Mouse (Mus musculus): ENCODE results near the gene Supt7l.

Supt7l gene

GRCm38 (mm10) chr5:31489116-31489769, 38.4 kb downstream of the Supt7l start:
- no peak for DNase-seq

DNA sequence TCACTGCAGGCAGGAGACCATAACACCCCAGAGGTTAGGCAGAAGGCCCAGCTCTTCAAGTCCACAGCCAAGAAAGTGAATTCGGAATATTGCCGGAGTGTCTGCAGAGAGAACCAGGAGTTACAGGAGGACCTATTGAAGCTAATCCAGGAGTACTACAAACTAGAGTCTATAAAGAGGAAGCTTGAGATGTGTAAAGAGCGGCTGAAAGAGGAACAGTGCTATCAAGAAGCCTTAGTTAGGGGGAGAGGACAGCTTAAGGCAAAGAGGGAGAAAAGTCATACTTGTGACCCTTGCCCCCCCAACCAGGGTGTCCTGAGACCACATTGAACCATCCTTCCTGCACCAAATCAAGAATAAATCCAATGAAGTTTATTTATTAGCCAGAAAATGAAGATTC, 39.7 kb downstream of the Supt7l start:
- no peak for DNase-seq

DNA sequence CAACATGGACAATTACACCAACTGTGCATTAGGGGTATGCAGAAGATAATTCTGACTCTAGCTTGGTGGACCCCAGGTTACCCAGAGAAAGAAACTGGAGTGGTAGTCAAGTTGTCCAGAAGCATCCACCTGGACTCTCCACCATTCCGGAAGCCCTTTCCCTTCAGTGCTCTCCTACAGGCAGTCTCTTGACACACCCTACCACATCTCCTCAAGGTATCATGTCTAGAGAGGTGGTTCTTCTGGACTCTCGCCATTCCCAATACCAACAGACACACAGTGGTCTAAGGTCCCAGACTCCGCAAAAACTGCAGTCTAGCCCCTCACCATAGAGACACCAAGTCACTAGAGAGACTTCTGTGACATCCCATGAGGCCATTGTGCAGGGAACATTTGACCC, 42.2 kb downstream of the Supt7l start, which contains the start of gene 4930548H24Rik:
Gene 4930548H24Rik (plus strand): TSS at position 301 of the 400 bp plus-strand sequence.
- DNase-seq, result no peak

GRCm38 (mm10) chr5:31480536-31480935, 47.1 kb downstream of the Supt7l start:
- no peak for DNase-seq

- DNase-seq, result peak in 1 of 2 experiments; percentile 58
Observed at GRCm38 (mm10) chr5:31470334-31470733, 57.3 kb downstream of the Supt7l start.

GRCm38 (mm10) chr5:31469711-31470110, 57.9 kb downstream of the Supt7l start:
- no peak for DNase-seq

DNA sequence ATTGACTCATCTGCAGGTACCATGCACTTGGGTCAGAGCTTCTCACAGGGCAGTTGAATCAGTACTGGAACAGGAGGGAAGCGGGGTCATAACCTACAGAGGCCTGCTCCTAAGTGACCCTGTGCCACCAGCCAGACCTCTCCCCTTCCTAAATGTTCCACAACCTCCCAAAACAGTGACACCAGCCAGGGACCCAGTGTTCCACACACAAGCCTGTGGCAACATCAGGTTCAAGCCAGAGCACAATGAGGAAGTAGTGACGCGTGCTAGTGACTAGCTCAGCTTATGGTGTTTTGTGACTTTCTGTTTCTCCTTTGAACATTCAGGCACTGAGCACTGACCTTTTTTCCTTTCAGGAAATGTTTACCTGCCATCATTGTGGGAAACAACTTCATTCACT, 59.8 kb downstream of the Supt7l start:
- DNase-seq, result no peak
